Mouse (Mus musculus) gastrocnemius, postnatal 14 days (tissue): ENCODE results near the gene Rassf7. TPM values are rescaled to one million over a fixed set of nuclear protein-coding genes. Genes with fewer than 3 reads are reported as not detected.

Source experiments
- DNase-seq: peaks from one replicate; pipeline ENCODE4 v3.0.0; 2021; ENCODE audit warnings: mixed read lengths
- intact Hi-C: fragments of 180-260 bp; cut with DNase I; formaldehyde crosslinking; loops from one replicate; pipeline ENCODE4 v1.15.1; 2025; ENCODE audit warnings: low total_unique reads
- microRNA-seq, 2 experiments: library from miRNA; unstranded; fragments of <30 nt; microRNA quantifications; one replicate each; pipeline ENCODE4 v1.2.0; 2021
- total RNA-seq, 2 experiments: library from RNA; stranded (reverse); gene quantifications; 2 replicates each; pipeline ENCODE4 v1.2.3; 2021

Rassf7 gene
- total RNA-seq, 2 experiments from 2014 or later: 0.62 to 1.2 TPM

- peak; percentile 50 for DNase-seq
- intact Hi-C loops: no loop called here
These were observed 50.3 kb downstream of the Rassf7 start, which contains the start of gene Irf7 for GRCm38 (mm10) chr7:141265739-141266561. Gene Irf7 (minus strand): TSS chr7:141266481.

Small RNAs within 50 kb of the gene (microRNA-seq; reads per million reads assigned to microRNA genes)
- gene Mir210: 93.1 to 126 reads per million in 2 experiments

Other genes starting within 250 kb of the Rassf7 start
- gene Ifitm1, start 248.6 kb upstream of the Rassf7 start, total RNA-seq: 1 to 10 TPM; 1.3 to 1.4 TPM
- gene Ifitm3, start 205.1 kb upstream of the Rassf7 start, total RNA-seq: 10 to 100 TPM; 44.9 to 54.0 TPM
- not detected for gene Ifitm6, start 197.9 kb upstream of the Rassf7 start, total RNA-seq
- not detected for gene Gm17387, start 186.7 kb upstream of the Rassf7 start, total RNA-seq
- gene B4galnt4, start 154.8 kb upstream of the Rassf7 start, total RNA-seq: under 1 TPM in 1 of 2 experiments, not detected in 1; 0.23 TPM
- gene Pkp3, start 137.6 kb upstream of the Rassf7 start, total RNA-seq: not detected
- 1 to 10 TPM; 2.8 to 3.2 TPM for gene Sigirr, start 115.3 kb upstream of the Rassf7 start, total RNA-seq
- not detected for gene Ano9, start 98.1 kb upstream of the Rassf7 start, total RNA-seq
- gene Ptdss2, start 93.5 kb upstream of the Rassf7 start, total RNA-seq: 10 to 100 TPM; 15.5 to 21.9 TPM
- 10 to 100 TPM; 48.4 to 50.3 TPM for gene Rnh1, start 43.0 kb upstream of the Rassf7 start, total RNA-seq
- gene Hras, start 21.9 kb upstream of the Rassf7 start, total RNA-seq: 100 to 1,000 TPM; 193 to 209 TPM
- gene Lrrc56, start 21.7 kb upstream of the Rassf7 start, total RNA-seq: 1 to 10 TPM; 2.2 to 2.4 TPM
- gene Lmntd2, start 1.8 kb upstream of the Rassf7 start, total RNA-seq: not detected
- gene Phrf1, start 12.9 kb downstream of the Rassf7 start, total RNA-seq: 10 to 100 TPM; 23.2 to 24.4 TPM
- gene Irf7, start 50.6 kb downstream of the Rassf7 start, total RNA-seq: 1 to 10 TPM in 1 of 2 experiments, under 1 TPM in 1; 0.82 to 1.1 TPM
- gene Cdhr5, start 60.9 kb downstream of the Rassf7 start, total RNA-seq: under 1 TPM; 0.44 to 0.59 TPM
- 1 to 10 TPM in 1 of 2 experiments, under 1 TPM in 1; 0.92 to 1.0 TPM for gene Sct, start 63.3 kb downstream of the Rassf7 start, total RNA-seq
- under 1 TPM; 0.31 to 0.33 TPM for gene Drd4, start 76.1 kb downstream of the Rassf7 start, total RNA-seq
- 10 to 100 TPM; 15.5 to 18.9 TPM for gene Deaf1, start 111.8 kb downstream of the Rassf7 start, total RNA-seq
- 10 to 100 TPM in 1 of 2 experiments, 1 to 10 TPM in 1; 9.1 to 11.1 TPM for gene Tmem80, start 111.9 kb downstream of the Rassf7 start, total RNA-seq
- gene Eps8l2, start 123.0 kb downstream of the Rassf7 start, total RNA-seq: 1 to 10 TPM; 1.8 to 3.3 TPM
- gene Taldo1, start 176.3 kb downstream of the Rassf7 start, total RNA-seq: 100 to 1,000 TPM; 101 to 109 TPM
- 1 to 10 TPM; 6.2 to 9.6 TPM for gene Gatd1, start 198.3 kb downstream of the Rassf7 start, total RNA-seq
- under 1 TPM; 0.47 to 0.82 TPM for gene Cend1, start 213.6 kb downstream of the Rassf7 start, total RNA-seq
- 10 to 100 TPM; 14.8 to 32.4 TPM for gene Slc25a22, start 222.0 kb downstream of the Rassf7 start, total RNA-seq
- gene Pidd1, start 228.2 kb downstream of the Rassf7 start, total RNA-seq: under 1 TPM; 0.55 to 0.75 TPM
- gene Rplp2, start 231.5 kb downstream of the Rassf7 start, total RNA-seq: 100 to 1,000 TPM; 730 to 819 TPM
- 100 to 1,000 TPM; 188 to 332 TPM for gene Pnpla2, start 239.3 kb downstream of the Rassf7 start, total RNA-seq
- 10 to 100 TPM in 1 of 2 experiments, 1 to 10 TPM in 1; 6.5 to 14.3 TPM for gene Cracr2b, start 245.2 kb downstream of the Rassf7 start, total RNA-seq